Mouse (Mus musculus): ENCODE results near the gene Egfem1.

GRCm38 (mm10) chr3:29081517-29081916 is 306 bp upstream of the Egfem1 start:
- TF ChIP-seq CTCF (IDR thresholded peaks at IDR 0.05; ENCODE audit: low read depth, low read length): no peak
- no peak for TF ChIP-seq POLR2A (IDR thresholded peaks at IDR 0.05; ENCODE audit: extremely low read depth, insufficient read depth, low read length)

Measured in liver, adult 2 months (tissue).